Mouse (Mus musculus) heart, adult 11 months (tissue): ENCODE measurements around the gene Slc18a3.

Experiments
- DNase-seq: peaks from one replicate; pipeline ENCODE4 v3.0.0; 2022

Gene Slc18a3

DNA sequence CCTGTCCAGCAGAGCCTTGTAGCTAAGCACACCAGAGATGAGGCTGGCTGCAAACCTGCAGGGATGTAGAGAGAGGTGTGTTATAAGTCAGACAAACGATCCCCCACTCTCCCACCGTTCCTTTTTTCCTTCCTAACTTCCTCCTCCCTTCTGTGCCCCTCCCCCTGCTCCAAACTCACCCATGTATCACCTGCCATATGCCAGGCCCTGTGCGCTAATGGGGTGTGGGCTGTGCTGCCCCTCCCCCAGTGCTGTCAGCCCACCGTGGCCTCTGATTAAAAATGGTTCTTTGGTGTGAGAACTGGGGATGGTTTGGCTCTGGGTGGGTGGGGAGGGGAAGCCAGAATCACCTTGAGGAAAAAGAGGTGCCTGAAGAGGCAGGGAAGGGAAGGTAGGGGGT, 12.1 kb downstream of the Slc18a3 start:
- DNase-seq = peak; percentile 78

DNA sequence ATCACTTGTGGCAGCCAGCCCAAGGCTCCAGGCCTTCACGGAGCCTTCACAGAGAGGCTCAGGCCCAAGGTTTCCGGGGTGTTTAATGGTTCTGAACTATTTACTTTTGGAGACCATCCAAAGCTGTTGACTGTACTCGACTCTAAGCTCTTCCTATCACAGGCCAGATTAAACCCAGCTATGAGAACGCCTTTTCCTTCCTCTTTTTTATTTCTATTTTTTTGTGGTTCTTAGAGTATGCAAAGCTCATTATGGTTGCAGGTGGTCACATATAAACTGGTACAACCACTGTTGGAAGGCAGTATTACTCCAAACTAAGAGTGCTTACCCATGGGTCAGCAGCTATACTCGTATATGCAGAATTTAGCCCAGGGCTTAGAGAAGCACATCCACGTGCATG, 17.7 kb downstream of the Slc18a3 start:
- peak; percentile 8 for DNase-seq

DNA sequence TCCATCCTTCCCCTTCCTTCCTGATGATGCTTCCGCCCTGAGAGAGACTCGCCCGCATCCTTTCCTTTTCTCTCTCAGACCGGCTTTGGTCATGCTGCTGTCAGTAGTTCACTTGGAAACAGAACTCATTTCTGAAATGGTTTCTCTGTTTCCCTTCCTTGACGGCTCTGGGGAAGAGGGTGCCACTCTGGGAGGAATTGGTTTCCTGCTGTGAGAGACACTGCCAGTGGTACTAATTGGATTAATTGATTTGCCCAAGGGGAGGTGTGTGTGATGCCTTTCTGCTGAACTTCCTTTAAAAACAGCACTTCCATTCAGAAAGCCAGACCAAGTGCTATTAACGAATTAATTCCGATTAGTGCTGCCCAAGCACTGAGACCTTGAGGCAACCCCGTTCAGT, 21.2 kb downstream of the Slc18a3 start:
- DNase-seq = peak; percentile 21

DNA sequence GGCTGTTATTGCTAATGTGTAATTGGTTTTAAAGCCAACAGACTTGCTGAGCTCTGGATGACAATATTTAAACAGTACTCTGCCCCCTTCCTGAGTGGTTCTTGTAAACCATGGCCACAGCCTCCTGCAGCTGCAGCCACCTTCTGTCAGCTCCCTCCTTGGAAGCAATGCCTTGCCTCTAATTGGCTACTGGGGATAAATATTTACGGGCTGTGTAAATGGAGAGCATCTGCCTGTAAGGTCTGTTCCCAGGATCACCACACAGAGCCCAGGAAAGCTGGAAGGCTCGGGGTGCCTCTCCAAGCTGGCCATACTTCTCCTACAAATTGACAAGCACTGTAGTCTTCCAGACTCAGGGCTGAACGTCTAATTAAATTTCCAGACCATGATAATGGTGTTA, 24.9 kb downstream of the Slc18a3 start:
- DNase-seq = peak; percentile 66

DNA sequence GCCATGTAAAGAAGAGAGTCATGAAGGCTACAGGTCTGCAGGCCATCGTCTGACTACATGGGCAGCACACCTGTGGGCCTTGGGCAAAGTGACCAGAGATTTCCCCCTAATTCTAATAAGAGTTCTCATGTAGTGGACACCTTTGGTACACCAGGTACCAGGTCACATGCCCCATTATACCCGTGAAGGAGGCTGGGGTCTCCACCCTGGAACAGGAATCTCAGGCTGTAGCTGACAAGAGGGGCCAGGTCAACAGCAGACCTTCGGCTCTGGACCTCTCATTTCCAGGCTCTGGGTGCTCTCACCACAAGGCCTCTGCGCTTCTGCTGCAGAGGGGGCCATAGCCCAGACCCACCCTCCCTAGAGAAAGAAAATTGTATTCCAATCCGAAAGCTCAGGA, 25.3 kb downstream of the Slc18a3 start:
- DNase-seq = peak; percentile 48

DNA sequence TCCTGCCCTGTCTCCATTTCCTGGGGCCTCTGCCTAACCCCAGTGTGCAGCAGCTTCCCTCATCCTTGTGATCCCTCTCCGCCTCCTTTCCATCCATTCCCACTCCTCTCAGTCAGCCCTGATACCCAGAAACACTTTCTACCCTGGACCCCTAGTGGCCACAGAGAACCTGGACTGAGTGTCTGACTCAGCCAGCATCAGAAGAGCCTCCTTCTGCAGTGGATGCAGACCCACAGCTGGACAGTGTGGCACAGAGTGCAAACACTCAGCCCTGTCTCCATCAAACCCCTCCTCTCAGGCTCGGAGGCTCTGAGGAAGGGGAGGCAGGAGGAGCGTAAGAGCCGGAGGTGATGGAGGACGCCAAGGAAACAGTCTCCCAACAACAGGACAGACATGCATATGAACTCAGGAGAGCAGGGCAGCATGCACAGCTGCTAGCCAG, 27.3 kb downstream of the Slc18a3 start:
- peak; percentile 25 for DNase-seq

DNA sequence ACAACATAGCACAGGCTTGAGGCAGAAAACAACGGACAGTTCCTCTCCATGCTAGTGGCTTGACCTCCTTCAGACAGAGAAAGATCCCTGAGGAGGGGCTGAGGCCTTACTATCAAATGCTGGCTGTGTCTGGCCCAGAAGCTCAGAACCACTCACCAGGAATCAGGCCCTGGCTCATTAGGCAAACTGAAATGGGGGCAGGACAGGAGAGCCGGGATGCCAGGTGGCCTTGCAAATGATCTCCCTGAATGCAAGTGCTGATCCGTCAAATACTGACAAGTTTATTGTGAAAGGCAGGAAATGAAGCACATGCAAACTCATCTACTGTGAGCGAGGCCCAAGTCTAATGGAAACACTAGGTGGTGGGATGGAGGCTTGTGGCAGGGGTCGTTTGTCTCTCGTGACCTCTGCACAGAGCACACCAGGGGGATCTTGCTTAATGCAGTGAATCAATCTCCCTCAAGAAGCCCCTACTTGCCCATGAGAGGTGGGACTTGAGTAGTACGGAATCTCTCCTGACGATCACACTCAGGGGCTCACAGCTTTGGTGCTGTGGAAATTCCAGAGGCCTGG, 35.5 kb downstream of the Slc18a3 start:
- peak; percentile 71 for DNase-seq

DNA sequence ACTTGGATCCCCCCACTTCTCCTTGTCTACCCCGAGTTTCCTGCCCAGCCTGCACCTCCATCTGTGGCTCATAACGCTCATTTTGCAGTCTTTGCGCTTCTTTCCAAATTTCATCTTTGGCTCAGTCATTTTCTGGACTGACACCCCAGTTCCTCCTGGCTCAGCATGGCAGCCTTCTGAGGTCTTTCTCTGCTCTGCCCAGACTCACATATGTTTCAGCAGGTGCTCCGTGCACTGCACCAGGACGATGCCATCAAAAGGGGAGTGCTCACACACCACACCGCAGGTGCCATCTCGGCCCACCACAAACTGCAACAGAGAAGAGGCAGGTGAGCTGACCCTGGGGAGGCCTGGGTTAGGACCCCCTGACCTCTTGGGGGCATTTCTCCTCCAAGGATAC, 40.7 kb downstream of the Slc18a3 start:
- peak; percentile 74 for DNase-seq

DNA sequence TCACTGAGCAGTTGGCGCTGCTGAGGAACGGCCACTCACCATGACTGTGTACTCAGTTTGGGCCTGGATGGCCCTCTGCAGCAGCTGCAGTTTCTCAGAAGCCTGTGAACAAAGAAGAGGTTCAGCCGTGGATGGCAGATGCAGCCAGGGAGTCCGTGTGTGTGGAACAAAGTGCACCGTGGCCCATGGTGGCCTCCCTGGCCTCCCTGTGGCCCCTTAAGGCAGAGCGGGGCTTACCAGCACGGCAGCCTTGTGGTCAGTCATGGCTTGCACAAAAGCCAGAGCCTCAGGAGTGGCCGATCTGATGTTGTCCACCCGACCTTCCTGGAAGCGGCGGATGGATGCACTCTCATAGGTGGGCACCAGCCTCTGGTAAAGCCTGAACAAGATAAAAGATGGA, 45.9 kb downstream of the Slc18a3 start:
- DNase-seq = peak; percentile 59
